Mouse (Mus musculus): ENCODE measurements around the gene Dnah14. TPM values are rescaled to one million over a fixed set of nuclear protein-coding genes. Genes with fewer than 3 reads are reported as not detected.

Gene Dnah14
- total and polyA plus RNA-seq, 3 experiments: 0.03 to 0.98 (median 0.74) TPM

DNA sequence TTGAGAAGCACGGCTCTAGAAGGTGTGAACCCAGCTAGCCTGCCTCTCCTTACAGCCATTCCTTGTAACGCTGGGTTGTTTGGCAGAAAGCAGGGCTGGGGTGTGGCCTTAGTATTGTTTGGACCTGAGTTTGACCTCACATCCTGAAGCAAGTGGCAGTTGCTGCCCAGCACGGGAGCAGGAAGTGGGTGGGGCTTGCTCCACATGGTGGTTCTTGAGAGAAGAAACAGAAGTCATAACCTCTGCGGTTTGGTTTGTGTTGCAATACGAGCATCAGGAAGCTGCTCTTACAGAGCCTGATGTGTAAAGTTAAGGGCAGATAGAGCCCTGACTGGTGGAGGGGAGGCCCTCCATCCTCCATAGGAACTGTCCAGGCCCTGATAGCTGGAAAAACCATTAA is 284.3 kb downstream of the Dnah14 start (continued):
- TF ChIP-seq E2F4 (IDR thresholded peaks at IDR 0.05; ENCODE audit: insufficient replicate concordance, low read depth, low read length) (0 out of 2 replicates have a peak, but pooled peaks have one; percentile 33), POLR2AphosphoS2 (IDR thresholded peaks at IDR 0.05; ENCODE audit: low read depth, low read length) (peak; percentile 38; the same call in 1 of the 2 replicates), SIN3A (IDR thresholded peaks at IDR 0.05; ENCODE audit: low read length) (peak; percentile 66), USF2 (conservative IDR thresholded peaks at IDR 0.05; ENCODE audit: low read depth, low read length) (no peak), ZNF384 (IDR thresholded peaks at IDR 0.05; ENCODE audit: low read depth, low read length) (no peak), RCOR1 (conservative IDR thresholded peaks at IDR 0.05; ENCODE audit: low read depth, low read length) (0 out of 2 replicates have a peak, but pooled peaks have one; percentile 54), NELFE (IDR thresholded peaks at IDR 0.05; ENCODE audit: low read depth, low read length) (peak; percentile 51; the same call in 1 of the 2 replicates), RAD21 (IDR thresholded peaks at IDR 0.05; ENCODE audit: low read depth, low read length) (no peak), ZMIZ1 (IDR thresholded peaks at IDR 0.05; ENCODE audit: low read depth, low read length) (peak; percentile 49; the same call in 1 of the 2 replicates), IRF4 (IDR thresholded peaks at IDR 0.05; ENCODE audit: low read depth, low read length) (peak; percentile 57; the same call in 1 of the 2 replicates), JUN (IDR thresholded peaks at IDR 0.05; ENCODE audit: insufficient read depth, low read depth, low read length) (no peak), USF1 (IDR thresholded peaks at IDR 0.05; ENCODE audit: low read depth, low read length) (no peak), MAZ (IDR thresholded peaks at IDR 0.05; ENCODE audit: low read depth, low read length) (no peak; the same call in 1 of the 2 replicates), MXI1 (IDR thresholded peaks at IDR 0.05; ENCODE audit: low read depth, low read length) (peak; percentile 52; the same call in 1 of the 2 replicates), ELF1 (IDR thresholded peaks at IDR 0.05; ENCODE audit: low read depth, low read length) (peak; percentile 86), MEF2A (IDR thresholded peaks at IDR 0.05; ENCODE audit: borderline replicate concordance, low read depth, low read length) (peak; percentile 53; the same call in 1 of the 2 replicates), PAX5 (IDR thresholded peaks at IDR 0.05; ENCODE audit: low read length) (no peak), POLR2A (IDR thresholded peaks at IDR 0.05; ENCODE audit: low read depth, low read length) (peak; percentile 70)

DNA sequence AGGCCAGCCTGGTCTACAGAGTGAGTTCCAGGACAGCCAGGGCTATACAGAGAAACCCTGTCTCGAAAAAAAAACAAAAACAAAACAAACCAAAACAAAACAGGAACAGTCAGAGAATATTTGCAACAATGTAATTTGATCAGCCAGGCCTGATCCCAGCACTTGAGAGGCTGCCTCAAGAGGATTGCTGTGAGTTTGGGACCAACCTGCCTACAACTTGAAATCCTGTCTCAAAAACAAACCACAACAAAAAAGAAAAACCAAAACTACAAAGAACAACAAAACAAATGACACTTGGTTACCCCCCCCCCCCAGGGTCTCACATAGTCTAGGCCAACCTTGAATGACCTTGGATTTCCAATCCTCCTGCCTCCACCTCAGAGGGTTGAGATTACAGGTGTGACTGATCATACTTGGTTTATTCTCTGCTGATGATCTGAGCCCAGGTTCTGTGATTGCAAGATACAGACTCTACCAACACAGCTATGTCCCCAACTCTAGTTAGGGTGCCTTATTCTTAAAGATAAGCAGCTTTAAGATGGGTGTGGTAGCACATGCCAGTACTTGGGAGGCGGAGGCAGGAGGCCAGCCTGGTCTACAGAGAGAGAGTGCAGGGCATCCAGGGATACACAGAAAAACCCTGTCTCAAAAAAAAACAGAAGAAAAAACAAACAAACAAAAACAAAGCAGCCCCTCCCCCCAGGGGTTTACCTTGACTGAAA is 285.0 kb downstream of the Dnah14 start:
- Histone ChIP-seq H3K4me3 (replicated peaks in 1 of 3; ENCODE audit: low read depth in 2 of 3, low read length in 2 of 3, poor library complexity in 1 of 3) (no peak overlapping the region), H3K9me3 (replicated peaks; ENCODE audit: low read length) (peaks cover 6% of the 10 kb centered on the region), H3K4me2 (ENCODE audit: insufficient read depth, low read depth, poor library complexity, severe bottlenecking) (no peak overlapping the region), H3K27ac (ENCODE audit: insufficient read depth, low read depth) (peak overlapping the region; percentile 84), H3K9ac (ENCODE audit: insufficient read depth, low read depth) (no peak overlapping the region), H3K79me2 (replicated peaks; ENCODE audit: control insufficient read depth, extremely low read depth, insufficient read depth, poor library complexity, severe bottlenecking) (no peaks in the 10 kb centered on the region), H3K27me3 (replicated peaks) (no peaks in the 10 kb centered on the region), H3K36me3 (replicated peaks in 1 of 2; ENCODE audit: control insufficient read depth in 1 of 2, insufficient read depth in 1 of 2, low read length in 1 of 2) (no peaks in the 10 kb centered on the region), H3K4me1 (ENCODE audit: control insufficient read depth in 1 of 2, insufficient read depth in 2 of 2) (peaks cover 5 to 39% of the 10 kb centered on the region in 2 experiments)
- dilution Hi-C loops (cut with MboI; ENCODE audit: extremely low pct_ligation_motif_present, extremely low pct_unique_long_range_greater_than_20kb, low sequenced_read_pairs): no loop called here
- in situ Hi-C loops (cut with MboI; ENCODE audit: low pct_ligation_motif_present, low pct_unique_long_range_greater_than_20kb, low sequenced_read_pairs): no loop called here
- DNase-seq (ENCODE audit: extremely low read depth): no peak
- TF ChIP-seq JUN (IDR thresholded peaks at IDR 0.05; ENCODE audit: insufficient read depth, low read depth, low read length): no peak
- TF ChIP-seq RCOR1 (conservative IDR thresholded peaks at IDR 0.05; ENCODE audit: low read depth, low read length): no peak
- TF ChIP-seq TCF12 (IDR thresholded peaks at IDR 0.05; ENCODE audit: low read depth, low read length): no peak
- TF ChIP-seq USF1 (IDR thresholded peaks at IDR 0.05; ENCODE audit: low read depth, low read length): no peak
- TF ChIP-seq NELFE (IDR thresholded peaks at IDR 0.05; ENCODE audit: low read depth, low read length): no peak
- TF ChIP-seq TBP (conservative IDR thresholded peaks at IDR 0.05; ENCODE audit: low read depth, low read length): no peak
- TF ChIP-seq ETS1 (conservative IDR thresholded peaks at IDR 0.05; ENCODE audit: low read depth, low read length): no peak
- TF ChIP-seq POLR2AphosphoS2 (IDR thresholded peaks at IDR 0.05; ENCODE audit: low read depth, low read length): no peak
- TF ChIP-seq CTCF (conservative IDR thresholded peaks at IDR 0.05 in 1 of 2, IDR thresholded peaks at IDR 0.05 in 1 of 2; ENCODE audit: low read depth in 2 of 2, low read length in 2 of 2): no peak
- TF ChIP-seq SIN3A (IDR thresholded peaks at IDR 0.05; ENCODE audit: low read length): no peak; the same call in 1 of the 2 replicates

Measured in CH12.LX (cell line).